Mouse (Mus musculus): ENCODE measurements around the gene Btbd16. TPM values are rescaled to one million over a fixed set of nuclear protein-coding genes. Genes with fewer than 3 reads are reported as not detected.

The Btbd16 gene
- polyA plus RNA-seq, 1 experiment from 2014 or later, result not detected

DNA sequence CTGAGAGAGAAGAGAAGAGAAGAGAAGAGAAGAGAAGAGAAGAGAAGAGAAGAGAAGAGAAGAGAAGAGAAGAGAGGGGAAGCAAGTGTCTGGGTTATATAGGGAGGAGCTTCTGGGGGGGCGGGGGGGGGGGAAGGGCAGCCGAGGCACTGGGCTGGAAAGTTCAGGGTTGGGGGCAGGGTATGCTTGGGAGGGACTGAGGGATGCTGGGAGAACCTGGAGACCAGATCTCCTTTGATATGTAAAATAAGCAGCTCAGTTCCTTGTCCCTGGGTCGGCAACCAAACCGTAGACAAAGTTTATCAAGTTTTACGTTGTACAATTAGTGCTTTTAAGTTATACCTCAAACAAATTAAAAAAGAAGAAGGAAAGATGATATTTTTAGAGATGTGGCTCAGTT lies 86.1 kb downstream of the Btbd16 start:
- H3K36me3 ChIP-seq (replicated peaks; ENCODE audit: control insufficient read depth, insufficient read depth, low read depth, low read length), result no peaks in the 10 kb centered on the region
- no peaks in the 10 kb centered on the region for H3K27me3 ChIP-seq (ENCODE audit: control insufficient read depth, insufficient read depth, low read length)
- H3K4me3 ChIP-seq (ENCODE audit: low read depth, low read length), result no peak overlapping the region
- no peak overlapping the region for H3K4me2 ChIP-seq (ENCODE audit: low read depth, low read length)
- WGBS, result 33% methylated on average over 4 of the region's 5 CpGs
- no peak for DNase-seq (ENCODE audit: low spot score)
- no peaks in the 10 kb centered on the region for H3K9me3 ChIP-seq (replicated peaks; ENCODE audit: control insufficient read depth, low read length)
- no peak for ATAC-seq (replicated peaks; ENCODE audit: insufficient number of reproducible peaks, low FRiP score, low TSS enrichment, low read depth)
- no peak overlapping the region for H3K27ac ChIP-seq (replicated peaks; ENCODE audit: low read depth, low read length)
- H3K9ac ChIP-seq (replicated peaks; ENCODE audit: low read length), result no peak overlapping the region
- H3K4me1 ChIP-seq (ENCODE audit: control insufficient read depth, insufficient read depth, low read length), result no peaks in the 10 kb centered on the region

DNA sequence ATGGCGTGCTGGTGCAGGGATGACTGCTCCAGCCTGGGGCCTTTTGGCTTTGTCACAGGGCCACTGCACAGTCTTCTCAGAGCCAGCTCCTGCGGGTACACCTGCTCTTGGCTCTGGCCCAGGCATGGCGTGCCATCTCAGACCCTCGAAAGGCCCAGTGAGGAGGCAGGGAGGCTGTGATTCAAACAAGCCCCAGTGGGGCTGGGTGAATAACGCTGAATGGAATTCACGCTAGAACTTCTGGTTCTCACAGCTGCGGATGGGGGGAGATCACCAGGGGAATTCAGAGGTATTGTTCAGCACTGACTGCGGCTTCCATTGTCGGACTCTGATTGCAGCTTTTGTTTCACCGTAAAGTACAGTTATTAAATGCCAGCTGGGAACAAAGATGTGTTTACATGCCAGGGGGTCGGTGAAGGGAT lies 86.9 kb downstream of the Btbd16 start:
- no peaks in the 10 kb centered on the region for H3K4me1 ChIP-seq (ENCODE audit: control insufficient read depth, insufficient read depth, low read length)
- H3K9me3 ChIP-seq (replicated peaks; ENCODE audit: control insufficient read depth, low read length), result no peaks in the 10 kb centered on the region
- WGBS, result 29% methylated on average over 11 of the region's 11 CpGs
- DNase-seq (ENCODE audit: low spot score), result no peak
- H3K36me3 ChIP-seq (replicated peaks; ENCODE audit: control insufficient read depth, insufficient read depth, low read depth, low read length), result no peaks in the 10 kb centered on the region
- H3K27ac ChIP-seq (replicated peaks; ENCODE audit: low read depth, low read length), result no peak overlapping the region
- H3K4me2 ChIP-seq (ENCODE audit: low read depth, low read length), result no peak overlapping the region
- H3K9ac ChIP-seq (replicated peaks; ENCODE audit: low read length), result no peak overlapping the region
- ATAC-seq (replicated peaks; ENCODE audit: insufficient number of reproducible peaks, low FRiP score, low TSS enrichment, low read depth), result no peak
- H3K27me3 ChIP-seq (ENCODE audit: control insufficient read depth, insufficient read depth, low read length), result no peaks in the 10 kb centered on the region
- H3K4me3 ChIP-seq (ENCODE audit: low read depth, low read length), result no peak overlapping the region

GRCm38 (mm10) chr7:130862501-130862900 lies 88.6 kb downstream of the Btbd16 start:
- Histone ChIP-seq H3K27me3 (ENCODE audit: control insufficient read depth, insufficient read depth, low read length) (no peaks in the 10 kb centered on the region), H3K9ac (replicated peaks; ENCODE audit: low read length) (no peak overlapping the region), H3K4me2 (ENCODE audit: low read depth, low read length) (no peak overlapping the region), H3K4me3 (ENCODE audit: low read depth, low read length) (no peak overlapping the region), H3K4me1 (ENCODE audit: control insufficient read depth, insufficient read depth, low read length) (no peaks in the 10 kb centered on the region), H3K36me3 (replicated peaks; ENCODE audit: control insufficient read depth, insufficient read depth, low read depth, low read length) (no peaks in the 10 kb centered on the region), H3K9me3 (replicated peaks; ENCODE audit: control insufficient read depth, low read length) (no peaks in the 10 kb centered on the region), H3K27ac (replicated peaks; ENCODE audit: low read depth, low read length) (no peak overlapping the region)
- WGBS, result 56% methylated on average over 1 of the region's 1 CpGs
- ATAC-seq (replicated peaks; ENCODE audit: insufficient number of reproducible peaks, low FRiP score, low TSS enrichment, low read depth) (no peak), DNase-seq (ENCODE audit: low spot score) (no peak)

DNA sequence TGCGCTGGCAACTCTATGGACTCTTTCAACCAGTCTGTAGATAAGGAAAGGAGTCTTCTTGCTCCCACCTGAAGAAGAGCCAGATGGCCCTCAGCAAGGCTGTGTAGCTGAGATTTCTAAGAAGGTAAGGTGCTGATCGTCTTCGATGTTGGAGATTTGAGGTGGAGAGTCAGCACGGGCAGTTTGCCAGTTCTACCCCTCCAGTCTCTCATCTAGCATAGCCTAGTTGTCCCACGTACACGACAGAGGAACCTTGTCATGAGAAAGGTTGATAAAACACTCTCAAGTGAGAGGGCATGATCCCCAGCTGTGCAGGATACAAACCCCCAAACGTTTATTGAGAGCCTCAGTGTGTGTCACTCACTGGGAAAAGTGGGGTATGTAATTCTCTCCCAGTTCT lies 90.8 kb downstream of the Btbd16 start:
- DNase-seq (ENCODE audit: low spot score) (no peak), ATAC-seq (replicated peaks; ENCODE audit: insufficient number of reproducible peaks, low FRiP score, low TSS enrichment, low read depth) (no peak)
- WGBS, result 76% methylated on average over 7 of the region's 7 CpGs
- Histone ChIP-seq H3K4me2 (ENCODE audit: low read depth, low read length) (no peak overlapping the region), H3K9ac (replicated peaks; ENCODE audit: low read length) (no peak overlapping the region), H3K9me3 (replicated peaks; ENCODE audit: control insufficient read depth, low read length) (no peaks in the 10 kb centered on the region), H3K27me3 (ENCODE audit: control insufficient read depth, insufficient read depth, low read length) (no peaks in the 10 kb centered on the region), H3K36me3 (replicated peaks; ENCODE audit: control insufficient read depth, insufficient read depth, low read depth, low read length) (no peaks in the 10 kb centered on the region), H3K27ac (replicated peaks; ENCODE audit: low read depth, low read length) (no peak overlapping the region), H3K4me3 (ENCODE audit: low read depth, low read length) (no peak overlapping the region), H3K4me1 (ENCODE audit: control insufficient read depth, insufficient read depth, low read length) (no peaks in the 10 kb centered on the region)

- Histone ChIP-seq H3K27me3 (ENCODE audit: control insufficient read depth, insufficient read depth, low read length) (no peaks in the 10 kb centered on the region), H3K9me3 (replicated peaks; ENCODE audit: control insufficient read depth, low read length) (no peaks in the 10 kb centered on the region), H3K4me2 (ENCODE audit: low read depth, low read length) (peak within 1 kb of the TSS; percentile 76), H3K4me1 (ENCODE audit: control insufficient read depth, insufficient read depth, low read length) (no peaks in the 10 kb centered on the region), H3K36me3 (replicated peaks; ENCODE audit: control insufficient read depth, insufficient read depth, low read depth, low read length) (no peaks in the 10 kb centered on the region), H3K9ac (replicated peaks; ENCODE audit: low read length) (peak within 1 kb of the TSS; percentile 76), H3K27ac (replicated peaks; ENCODE audit: low read depth, low read length) (0 out of 2 replicates have a peak within 1 kb of the TSS, but pooled peaks have one; percentile 23), H3K4me3 (ENCODE audit: low read depth, low read length) (peak within 1 kb of the TSS; percentile 87)
- peak; percentile 98 for DNase-seq (ENCODE audit: low spot score)
- ATAC-seq (replicated peaks; ENCODE audit: insufficient number of reproducible peaks, low FRiP score, low TSS enrichment, low read depth), result peak; percentile 98
- WGBS, result under 1% methylated on average over 114 of the region's 114 CpGs
Observed at GRCm38 (mm10) chr7:130865613-130866591, 92.0 kb downstream of the Btbd16 start, which contains the start of gene Plekha1. Gene Plekha1 (plus strand): TSS chr7:130865756.

DNA sequence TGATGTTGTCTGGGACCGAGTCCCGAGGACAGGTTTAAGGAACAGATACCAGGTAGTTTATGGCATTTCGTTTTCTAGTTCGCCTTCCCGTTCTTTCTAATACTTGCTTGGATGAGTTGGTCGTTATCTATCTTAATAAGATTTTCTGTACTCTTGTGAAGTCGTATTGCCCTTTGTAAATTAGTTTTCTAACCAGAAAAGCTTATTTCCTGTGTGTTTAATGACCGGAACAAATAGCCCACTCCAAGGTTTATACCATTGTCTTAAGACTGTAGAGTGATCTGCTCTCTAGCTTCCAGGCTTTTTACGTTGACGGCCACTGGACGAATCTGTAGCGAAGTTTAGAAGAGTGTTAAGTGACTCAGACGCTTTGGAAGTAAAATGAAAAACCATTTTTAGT lies 92.8 kb downstream of the Btbd16 start:
- under 1% methylated on average over 13 of the region's 13 CpGs for WGBS
- Histone ChIP-seq H3K4me1 (ENCODE audit: control insufficient read depth, insufficient read depth, low read length) (no peaks in the 10 kb centered on the region), H3K9ac (replicated peaks; ENCODE audit: low read length) (peak overlapping the region; percentile 76), H3K36me3 (replicated peaks; ENCODE audit: control insufficient read depth, insufficient read depth, low read depth, low read length) (no peaks in the 10 kb centered on the region), H3K9me3 (replicated peaks; ENCODE audit: control insufficient read depth, low read length) (no peaks in the 10 kb centered on the region), H3K4me2 (ENCODE audit: low read depth, low read length) (peak overlapping the region; percentile 76), H3K27ac (replicated peaks; ENCODE audit: low read depth, low read length) (no peak overlapping the region), H3K4me3 (ENCODE audit: low read depth, low read length) (peak overlapping the region; percentile 87), H3K27me3 (ENCODE audit: control insufficient read depth, insufficient read depth, low read length) (no peaks in the 10 kb centered on the region)
- no peak for DNase-seq (ENCODE audit: low spot score)
- no peak for ATAC-seq (replicated peaks; ENCODE audit: insufficient number of reproducible peaks, low FRiP score, low TSS enrichment, low read depth)

GRCm38 (mm10) chr7:130867256-130867655 lies 93.4 kb downstream of the Btbd16 start:
- 74% methylated on average over 3 of the region's 3 CpGs for WGBS
- Histone ChIP-seq H3K9me3 (replicated peaks; ENCODE audit: control insufficient read depth, low read length) (no peaks in the 10 kb centered on the region), H3K27me3 (ENCODE audit: control insufficient read depth, insufficient read depth, low read length) (no peaks in the 10 kb centered on the region), H3K4me2 (ENCODE audit: low read depth, low read length) (no peak overlapping the region), H3K4me1 (ENCODE audit: control insufficient read depth, insufficient read depth, low read length) (no peaks in the 10 kb centered on the region), H3K36me3 (replicated peaks; ENCODE audit: control insufficient read depth, insufficient read depth, low read depth, low read length) (no peaks in the 10 kb centered on the region), H3K27ac (replicated peaks; ENCODE audit: low read depth, low read length) (no peak overlapping the region), H3K4me3 (ENCODE audit: low read depth, low read length) (no peak overlapping the region), H3K9ac (replicated peaks; ENCODE audit: low read length) (no peak overlapping the region)
- no peak for ATAC-seq (replicated peaks; ENCODE audit: insufficient number of reproducible peaks, low FRiP score, low TSS enrichment, low read depth)
- no peak for DNase-seq (ENCODE audit: low spot score)
